Mouse (Mus musculus): ENCODE results near the gene Cd164l2. TPM values are rescaled to one million over a fixed set of nuclear protein-coding genes. Genes with fewer than 3 reads are reported as not detected.

Cd164l2 gene
- total and polyA plus RNA-seq, 2 experiments from 2014 or later: 6.2 to 9.6 TPM

- 94% methylated on average over 7 of the region's 7 CpGs for WGBS
Observed at GRCm38 (mm10) chr4:133179258-133179657, 32.7 kb upstream of the Cd164l2 start.

GRCm38 (mm10) chr4:133182439-133183033, 29.4 kb upstream of the Cd164l2 start:
- no peaks in the 10 kb centered on the region for H3K4me1 ChIP-seq (ENCODE audit: insufficient read depth, low read length)
- DNase-seq (ENCODE audit: low spot score) (no peak), ATAC-seq (no peak)
- no peak for TF ChIP-seq CTCF (IDR thresholded peaks at IDR 0.05; ENCODE audit: low read depth)
- 94% methylated on average over 8 of the region's 8 CpGs for WGBS
- no peaks in the 10 kb centered on the region; the same call in 1 of the 2 replicates for H3K36me3 ChIP-seq (ENCODE audit: insufficient read depth, low read length)
- H3K4me2 ChIP-seq (ENCODE audit: low read depth, low read length): no peak overlapping the region
- H3K27ac ChIP-seq: no peak overlapping the region
- H3K27me3 ChIP-seq (ENCODE audit: insufficient read depth, low read length): no peaks in the 10 kb centered on the region
- H3K4me3 ChIP-seq (ENCODE audit: low read length): no peak overlapping the region
- no peak overlapping the region for H3K9ac ChIP-seq (replicated peaks; ENCODE audit: low read length)
- H3K9me3 ChIP-seq (ENCODE audit: low read length): no peaks in the 10 kb centered on the region

More at GRCm38 (mm10) chr4:133179258-133179657, 32.7 kb upstream of the Cd164l2 start:
- no peak for DNase-seq (ENCODE audit: low spot score)
- TF ChIP-seq CTCF (IDR thresholded peaks at IDR 0.05; ENCODE audit: low read depth): no peak
- H3K4me2 ChIP-seq (ENCODE audit: low read depth, low read length): no peak overlapping the region
- 0 out of 2 replicates have a peak, but pooled peaks cover 9% of the 10 kb centered on the region for H3K4me1 ChIP-seq (ENCODE audit: insufficient read depth, low read length)
- no peak overlapping the region for H3K27ac ChIP-seq
- no peak overlapping the region for H3K4me3 ChIP-seq (ENCODE audit: low read length)
- ATAC-seq: no peak
- H3K9ac ChIP-seq (replicated peaks; ENCODE audit: low read length): no peak overlapping the region
- no peaks in the 10 kb centered on the region for H3K36me3 ChIP-seq (ENCODE audit: insufficient read depth, low read length)
- no peaks in the 10 kb centered on the region for H3K9me3 ChIP-seq (ENCODE audit: low read length)
- no peaks in the 10 kb centered on the region for H3K27me3 ChIP-seq (ENCODE audit: insufficient read depth, low read length)

- Histone ChIP-seq H3K4me1 (ENCODE audit: insufficient read depth, low read length) (no peaks in the 10 kb centered on the region), H3K4me2 (ENCODE audit: low read depth, low read length) (no peak overlapping the region), H3K9me3 (ENCODE audit: low read length) (no peaks in the 10 kb centered on the region), H3K27me3 (ENCODE audit: insufficient read depth, low read length) (no peaks in the 10 kb centered on the region), H3K4me3 (ENCODE audit: low read length) (no peak overlapping the region), H3K36me3 (ENCODE audit: insufficient read depth, low read length) (peaks cover 5% of the 10 kb centered on the region), H3K9ac (replicated peaks; ENCODE audit: low read length) (no peak overlapping the region), H3K27ac (peak overlapping the region; percentile 67; the same call in 1 of the 2 replicates)
- WGBS: 64% methylated on average over 14 of the region's 14 CpGs
- ATAC-seq (no peak), DNase-seq (ENCODE audit: low spot score) (no peak)
- no peak for TF ChIP-seq CTCF (IDR thresholded peaks at IDR 0.05; ENCODE audit: low read depth)
Observed at GRCm38 (mm10) chr4:133184031-133184897, 27.7 kb upstream of the Cd164l2 start.

- H3K4me2 ChIP-seq (ENCODE audit: low read depth, low read length): no peak overlapping the region
- no peaks in the 10 kb centered on the region for H3K4me1 ChIP-seq (ENCODE audit: insufficient read depth, low read length)
- WGBS: 38% methylated on average over 15 of the region's 15 CpGs
- peaks cover 10% of the 10 kb centered on the region for H3K36me3 ChIP-seq (ENCODE audit: insufficient read depth, low read length)
- no peaks in the 10 kb centered on the region for H3K27me3 ChIP-seq (ENCODE audit: insufficient read depth, low read length)
- peak overlapping the region; percentile 67 for H3K27ac ChIP-seq
- H3K9me3 ChIP-seq (ENCODE audit: low read length): no peaks in the 10 kb centered on the region
- no peak overlapping the region for H3K4me3 ChIP-seq (ENCODE audit: low read length)
- no peak overlapping the region for H3K9ac ChIP-seq (replicated peaks; ENCODE audit: low read length)
- peak; percentile 64 for DNase-seq (ENCODE audit: low spot score)
- peak; percentile 58; the same call in 1 of the 2 replicates for ATAC-seq
- no peak for TF ChIP-seq CTCF (IDR thresholded peaks at IDR 0.05; ENCODE audit: low read depth)
Observed at GRCm38 (mm10) chr4:133184898-133185665, 26.8 kb upstream of the Cd164l2 start.

GRCm38 (mm10) chr4:133185893-133186292, 26.0 kb upstream of the Cd164l2 start:
- Histone ChIP-seq H3K27me3 (ENCODE audit: insufficient read depth, low read length) (no peaks in the 10 kb centered on the region), H3K9ac (replicated peaks; ENCODE audit: low read length) (no peak overlapping the region), H3K4me3 (ENCODE audit: low read length) (no peak overlapping the region), H3K4me2 (ENCODE audit: low read depth, low read length) (no peak overlapping the region), H3K27ac (no peak overlapping the region), H3K36me3 (ENCODE audit: insufficient read depth, low read length) (peaks cover 18% of the 10 kb centered on the region), H3K9me3 (ENCODE audit: low read length) (no peaks in the 10 kb centered on the region), H3K4me1 (ENCODE audit: insufficient read depth, low read length) (no peaks in the 10 kb centered on the region)
- no peak for TF ChIP-seq CTCF (IDR thresholded peaks at IDR 0.05; ENCODE audit: low read depth)
- ATAC-seq (no peak), DNase-seq (ENCODE audit: low spot score) (no peak)
- 84% methylated on average over 8 of the region's 8 CpGs for WGBS

GRCm38 (mm10) chr4:133186856-133187255, 25.1 kb upstream of the Cd164l2 start:
- Histone ChIP-seq H3K27ac (no peak overlapping the region), H3K4me1 (ENCODE audit: insufficient read depth, low read length) (no peaks in the 10 kb centered on the region), H3K36me3 (ENCODE audit: insufficient read depth, low read length) (peaks cover 26% of the 10 kb centered on the region), H3K27me3 (ENCODE audit: insufficient read depth, low read length) (no peaks in the 10 kb centered on the region), H3K9ac (replicated peaks; ENCODE audit: low read length) (no peak overlapping the region), H3K4me3 (ENCODE audit: low read length) (no peak overlapping the region), H3K4me2 (ENCODE audit: low read depth, low read length) (no peak overlapping the region), H3K9me3 (ENCODE audit: low read length) (no peaks in the 10 kb centered on the region)
- WGBS: 98% methylated on average over 5 of the region's 5 CpGs
- ATAC-seq (no peak), DNase-seq (ENCODE audit: low spot score) (no peak)
- 0 out of 2 replicates have a peak, but pooled peaks have one; percentile 16 for TF ChIP-seq CTCF (IDR thresholded peaks at IDR 0.05; ENCODE audit: low read depth)
